In the genomic region with DNA sequence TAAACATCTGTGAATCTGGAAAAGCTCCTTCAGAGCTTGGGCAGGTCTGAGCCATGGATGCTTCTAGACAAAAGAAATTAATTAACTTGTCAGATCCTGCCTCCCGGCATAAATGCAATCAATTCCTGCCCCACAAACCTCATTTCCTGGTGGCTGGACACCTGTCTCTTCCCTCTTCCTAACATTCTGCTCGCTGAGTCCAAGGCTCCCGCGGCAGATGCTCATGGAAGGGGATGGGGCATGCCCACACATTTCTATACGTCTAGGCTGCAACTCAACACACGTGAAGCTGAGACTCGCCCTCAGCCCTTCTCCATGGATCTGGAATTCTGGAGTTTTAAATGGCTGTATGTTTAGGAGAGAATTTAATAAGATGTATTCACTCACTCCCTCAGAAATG, we compare ENCODE assay signal across 32 mouse cellular contexts. TPM values are rescaled to one million over a fixed set of nuclear protein-coding genes. Genes with fewer than 3 reads are reported as not detected.
DNase-seq lines count a peak whose midpoint lies in the region; ATAC-seq and TF ChIP-seq lines count a peak whose summit lies in the region.
"Had no signal": no experiment of that assay in that cellular context is flagged by ENCODE, and none has a peak within 500 bp of the region (broad histone marks: within the 10 kb centered on the region; RNA-seq: fewer than 3 reads in every experiment).

No protein-coding gene starts in this region.

- H3K27ac ChIP-seq in hindbrain, embryonic 14.5 days, result no peak overlapping the region
- H3K27ac ChIP-seq in hindbrain, embryonic 12.5 days, result no peak overlapping the region
- no peak overlapping the region for H3K27ac ChIP-seq in midbrain, postnatal 0 days (ENCODE audit: low read depth, low read length)
- H3K27ac ChIP-seq in midbrain, embryonic 15.5 days, result no peak overlapping the region
- H3K27ac ChIP-seq in hindbrain, postnatal 0 days, result no peak overlapping the region
- H3K27ac ChIP-seq in left cerebral cortex, adult 2 months, result no peak overlapping the region
- H3K27ac ChIP-seq: embryonic facial prominence, embryonic 13.5 days; forebrain, embryonic 12.5 days; forebrain, embryonic 15.5 days; heart, adult 2 months; heart, embryonic 10.5 days; heart, embryonic 13.5 days; intestine, embryonic 15.5 days had no signal

- no peak for TF ChIP-seq CTCF in midbrain, postnatal 0 days (IDR thresholded peaks at IDR 0.05)
- TF ChIP-seq CTCF in brain, embryonic 14.5 days (IDR thresholded peaks at IDR 0.05; ENCODE audit: borderline replicate concordance, extremely low read depth, insufficient read depth, insufficient read length), result no peak
- no peak for TF ChIP-seq CTCF in hindbrain, postnatal 0 days (IDR thresholded peaks at IDR 0.05; ENCODE audit: low read depth)
- no peak for TF ChIP-seq CTCF in left cerebral cortex, adult 2 months (IDR thresholded peaks at IDR 0.05)

- no peak overlapping the region for H3K9ac ChIP-seq in hindbrain, embryonic 14.5 days
- H3K9ac ChIP-seq in hindbrain, embryonic 12.5 days, result no peak overlapping the region
- H3K9ac ChIP-seq in midbrain, postnatal 0 days (replicated peaks; ENCODE audit: low read length, poor library complexity, severe bottlenecking), result no peak overlapping the region
- H3K9ac ChIP-seq in midbrain, embryonic 15.5 days, result no peak overlapping the region
- H3K9ac ChIP-seq in hindbrain, postnatal 0 days (replicated peaks; ENCODE audit: low read length), result no peak overlapping the region
- H3K9ac ChIP-seq: embryonic facial prominence, embryonic 13.5 days; forebrain, embryonic 12.5 days; forebrain, embryonic 15.5 days; heart, embryonic 13.5 days; intestine, embryonic 15.5 days had no signal

- H3K9me3 ChIP-seq in hindbrain, embryonic 14.5 days (ENCODE audit: control insufficient read depth, low read length), result no peaks in the 10 kb centered on the region
- H3K9me3 ChIP-seq in hindbrain, embryonic 12.5 days (replicated peaks), result no peaks in the 10 kb centered on the region; the same call in 1 of the 2 replicates
- no peaks in the 10 kb centered on the region for H3K9me3 ChIP-seq in midbrain, postnatal 0 days (ENCODE audit: low read length)
- H3K9me3 ChIP-seq in midbrain, embryonic 15.5 days, result no peaks in the 10 kb centered on the region
- no peaks in the 10 kb centered on the region for H3K9me3 ChIP-seq in hindbrain, postnatal 0 days (ENCODE audit: low read length)
- H3K9me3 ChIP-seq: embryonic facial prominence, embryonic 10.5 days; embryonic facial prominence, embryonic 13.5 days; forebrain, embryonic 15.5 days; heart, embryonic 10.5 days; intestine, embryonic 15.5 days had no signal

- no peak overlapping the region for H3K4me2 ChIP-seq in hindbrain, embryonic 14.5 days (replicated peaks)
- no peak overlapping the region for H3K4me2 ChIP-seq in hindbrain, embryonic 12.5 days (replicated peaks)
- H3K4me2 ChIP-seq in midbrain, postnatal 0 days (ENCODE audit: low read depth, low read length, poor library complexity, severe bottlenecking), result no peak overlapping the region
- no peak overlapping the region for H3K4me2 ChIP-seq in midbrain, embryonic 15.5 days
- H3K4me2 ChIP-seq in hindbrain, postnatal 0 days (ENCODE audit: low read depth, low read length), result no peak overlapping the region
- H3K4me2 ChIP-seq: embryonic facial prominence, embryonic 13.5 days; forebrain, embryonic 12.5 days; forebrain, embryonic 15.5 days; heart, embryonic 13.5 days; intestine, embryonic 15.5 days had no signal

- 46% methylated on average over 7 of the region's 7 CpGs for WGBS in hindbrain, embryonic 14.5 days
- WGBS in hindbrain, embryonic 12.5 days, result 62% methylated on average over 7 of the region's 7 CpGs
- 65% methylated on average over 7 of the region's 7 CpGs for WGBS in midbrain, postnatal 0 days
- WGBS in midbrain, embryonic 15.5 days, result 52% methylated on average over 7 of the region's 7 CpGs
- 48% methylated on average over 7 of the region's 7 CpGs for WGBS in hindbrain, postnatal 0 days

- no peaks in the 10 kb centered on the region for H3K36me3 ChIP-seq in hindbrain, embryonic 14.5 days (replicated peaks; ENCODE audit: control insufficient read depth, insufficient read depth)
- no peaks in the 10 kb centered on the region for H3K36me3 ChIP-seq in hindbrain, embryonic 12.5 days
- H3K36me3 ChIP-seq in midbrain, postnatal 0 days (ENCODE audit: insufficient read depth, low read length), result no peaks in the 10 kb centered on the region
- no peaks in the 10 kb centered on the region for H3K36me3 ChIP-seq in midbrain, embryonic 15.5 days (replicated peaks)
- H3K36me3 ChIP-seq in hindbrain, postnatal 0 days (ENCODE audit: insufficient read depth, low read length), result no peaks in the 10 kb centered on the region
- H3K36me3 ChIP-seq: embryonic facial prominence, embryonic 10.5 days; embryonic facial prominence, embryonic 13.5 days; forebrain, embryonic 12.5 days; forebrain, embryonic 15.5 days; heart, embryonic 10.5 days; heart, embryonic 13.5 days; intestine, embryonic 15.5 days had no signal

- DNase-seq in hindbrain, embryonic 14.5 days (ENCODE audit: low spot score), result no peak
- DNase-seq in midbrain, postnatal 0 days (ENCODE audit: low spot score), result peak; percentile 33
- peak; percentile 12 for DNase-seq in brain, embryonic 14.5 days (ENCODE audit: low read depth)
- DNase-seq in hindbrain, postnatal 0 days (ENCODE audit: low spot score), result peak; percentile 48
- no peak for DNase-seq in left cerebral cortex, adult 2 months (ENCODE audit: extremely low spot score in 1 of 2, low spot score in 2 of 2)
- no peak for DNase-seq in thymus, postnatal 25 days
- DNase-seq: adrenal gland, adult 2 months; adrenal gland, postnatal 14 days; cerebellum, adult 18-20 months; cerebellum, adult 9-10 months; cerebellum, postnatal 14 days; gastrocnemius, postnatal 10 days; gastrocnemius, postnatal 36 days; heart, adult 2 months; heart, postnatal 14 days; heart, postnatal 4 days had no signal

- no peak for TF ChIP-seq POLR2A in brain, embryonic 14.5 days (IDR thresholded peaks at IDR 0.05; ENCODE audit: borderline replicate concordance, extremely low read depth, insufficient read depth, insufficient read length, poor library complexity, severe bottlenecking)

- H3K27me3 ChIP-seq in hindbrain, embryonic 14.5 days (ENCODE audit: control insufficient read depth, insufficient read depth, low read length), result no peaks in the 10 kb centered on the region
- no peaks in the 10 kb centered on the region for H3K27me3 ChIP-seq in hindbrain, embryonic 12.5 days
- no peaks in the 10 kb centered on the region for H3K27me3 ChIP-seq in midbrain, postnatal 0 days (ENCODE audit: insufficient read depth, low read length)
- no peaks in the 10 kb centered on the region for H3K27me3 ChIP-seq in midbrain, embryonic 15.5 days (replicated peaks)
- no peaks in the 10 kb centered on the region for H3K27me3 ChIP-seq in hindbrain, postnatal 0 days (ENCODE audit: insufficient read depth, low read length)
- H3K27me3 ChIP-seq: embryonic facial prominence, embryonic 13.5 days; forebrain, embryonic 12.5 days; forebrain, embryonic 15.5 days; heart, embryonic 13.5 days; intestine, embryonic 15.5 days had no signal

- H3K4me1 ChIP-seq in hindbrain, embryonic 14.5 days (replicated peaks; ENCODE audit: control insufficient read depth, insufficient read depth, low read length), result no peaks in the 10 kb centered on the region
- no peaks in the 10 kb centered on the region for H3K4me1 ChIP-seq in hindbrain, embryonic 12.5 days
- no peaks in the 10 kb centered on the region for H3K4me1 ChIP-seq in midbrain, postnatal 0 days (ENCODE audit: insufficient read depth, low read length)
- H3K4me1 ChIP-seq in midbrain, embryonic 15.5 days, result no peaks in the 10 kb centered on the region
- H3K4me1 ChIP-seq in hindbrain, postnatal 0 days (ENCODE audit: insufficient read depth, low read length), result no peaks in the 10 kb centered on the region
- H3K4me1 ChIP-seq: embryonic facial prominence, embryonic 13.5 days; heart, embryonic 13.5 days; intestine, embryonic 15.5 days had no signal

- intact Hi-C loops in left cerebral cortex, adult 2 months (cut with DNase I), result no loop called here

- H3K4me3 ChIP-seq in hindbrain, embryonic 14.5 days (replicated peaks; ENCODE audit: low read length), result no peak overlapping the region
- no peak overlapping the region for H3K4me3 ChIP-seq in hindbrain, embryonic 12.5 days
- H3K4me3 ChIP-seq in midbrain, postnatal 0 days (ENCODE audit: low read depth, low read length), result no peak overlapping the region
- no peak overlapping the region for H3K4me3 ChIP-seq in midbrain, embryonic 15.5 days
- H3K4me3 ChIP-seq in hindbrain, postnatal 0 days (ENCODE audit: low read length), result no peak overlapping the region
- no peak overlapping the region for H3K4me3 ChIP-seq in left cerebral cortex, adult 2 months
- H3K4me3 ChIP-seq: embryonic facial prominence, embryonic 10.5 days; embryonic facial prominence, embryonic 13.5 days; erythroblast, embryonic 14.5 days; forebrain, embryonic 12.5 days; forebrain, embryonic 15.5 days; heart, adult 2 months; heart, embryonic 10.5 days; heart, embryonic 13.5 days; intestine, embryonic 15.5 days had no signal

- peak; percentile 14; the same call in 1 of the 2 replicates for ATAC-seq in hindbrain, embryonic 14.5 days (ENCODE audit: low FRiP score)
- ATAC-seq in hindbrain, embryonic 12.5 days (ENCODE audit: low FRiP score), result no peak
- ATAC-seq in midbrain, postnatal 0 days (ENCODE audit: low FRiP score), result no peak
- ATAC-seq in midbrain, embryonic 15.5 days (replicated peaks), result no peak
- ATAC-seq in hindbrain, postnatal 0 days, result no peak
- ATAC-seq: CD4-positive, CD25-positive, alpha-beta regulatory T cell, adult 4 months; forebrain, embryonic 15.5 days; intestine, embryonic 15.5 days had no signal

RNA-seq across cellular contexts. Expression of a gene that starts 26.8 kb away (rescaled TPM):
- 17.5 and 27.3 TPM in 2 replicates for polyA plus RNA-seq in hindbrain, embryonic 14.5 days (2014; fragmentation: Nextera tagmentation; extraction: Ambion mirVana)
- 0.77 and 1.1 TPM in 2 replicates for polyA plus RNA-seq in hindbrain, embryonic 12.5 days (2016; fragmentation: Nextera tagmentation; extraction: Ambion mirVana)
- total RNA-seq in midbrain, postnatal 0 days (2014; rRNA removed), result 43.4 and 48.0 TPM in 2 replicates
- polyA plus RNA-seq in midbrain, postnatal 0 days (2015; fragmentation: Nextera tagmentation; extraction: Ambion mirVana), result 33.9 and 34.2 TPM in 2 replicates
- polyA plus RNA-seq in midbrain, embryonic 15.5 days (2015; fragmentation: Nextera tagmentation; extraction: Ambion mirVana), result 26.7 and 27.3 TPM in 2 replicates
- polyA plus RNA-seq in brain, embryonic 14.5 days (2012; rRNA removed), result 17.9 and 19.2 TPM in 2 replicates
- 37.2 and 38.6 TPM in 2 replicates for total RNA-seq in hindbrain, postnatal 0 days (2014; rRNA removed)
- polyA plus RNA-seq in hindbrain, postnatal 0 days (2015; fragmentation: Nextera tagmentation; extraction: Ambion mirVana), result 14.6 and 18.9 TPM in 2 replicates
- total RNA-seq in left cerebral cortex, adult 2 months (2021), result 10 to 100 TPM; 26.7 to 27.7 TPM
- total RNA-seq: adrenal gland, adult 2 months; gastrocnemius, postnatal 36 days; granulocyte monocyte progenitor cell, adult 5-6 weeks; heart, adult 2 months; heart, postnatal 14 days; heart, postnatal 4 days; MEL had no signal
- polyA plus RNA-seq: adrenal gland, adult 2 months; C2C12; CD4-positive, CD25-positive, alpha-beta regulatory T cell, adult 4 months; erythroblast, embryonic 14.5 days; heart, embryonic 13.5 days; heart, embryonic 16.5 days; intestine, embryonic 15.5 days had no signal

RNA-seq across cellular contexts. Expression of a gene that starts 55.9 kb away (rescaled TPM):
- not detected in 2 replicates for polyA plus RNA-seq in hindbrain, embryonic 14.5 days (2014; fragmentation: Nextera tagmentation; extraction: Ambion mirVana)
- polyA plus RNA-seq in hindbrain, embryonic 12.5 days (2016; fragmentation: Nextera tagmentation; extraction: Ambion mirVana), result not detected in 2 replicates
- total RNA-seq in midbrain, postnatal 0 days (2014; rRNA removed), result not detected in 2 replicates
- not detected in 2 replicates for polyA plus RNA-seq in midbrain, postnatal 0 days (2015; fragmentation: Nextera tagmentation; extraction: Ambion mirVana)
- not detected in 2 replicates for polyA plus RNA-seq in midbrain, embryonic 15.5 days (2015; fragmentation: Nextera tagmentation; extraction: Ambion mirVana)
- not detected in 2 replicates for polyA plus RNA-seq in brain, embryonic 14.5 days (2012; rRNA removed)
- total RNA-seq in hindbrain, postnatal 0 days (2014; rRNA removed), result not detected in 2 replicates
- polyA plus RNA-seq in hindbrain, postnatal 0 days (2015; fragmentation: Nextera tagmentation; extraction: Ambion mirVana), result not detected in 2 replicates
- not detected for total RNA-seq in left cerebral cortex, adult 2 months (2021)
- total RNA-seq: adrenal gland, adult 2 months; adrenal gland, postnatal 14 days; adrenal gland, postnatal 4 days; gastrocnemius, postnatal 10 days; gastrocnemius, postnatal 36 days; granulocyte monocyte progenitor cell, adult 5-6 weeks; heart, adult 2 months; heart, postnatal 14 days; heart, postnatal 4 days; MEL had no signal
- polyA plus RNA-seq: adrenal gland, adult 2 months; C2C12; CD4-positive, CD25-positive, alpha-beta regulatory T cell, adult 4 months; embryonic facial prominence, embryonic 10.5 days; embryonic facial prominence, embryonic 13.5 days; erythroblast, embryonic 14.5 days; forebrain, embryonic 12.5 days; forebrain, embryonic 15.5 days; heart, adult 2 months; heart, embryonic 10.5 days; heart, embryonic 13.5 days; heart, embryonic 16.5 days; intestine, embryonic 15.5 days had no signal

Comparison
In these comparisons a context has a peak if more than half of its experiments do, and no peak if none do; other contexts are left out.
1. DNase-seq: peak in midbrain, postnatal 0 days (single experiment), brain, embryonic 14.5 days (single experiment) and hindbrain, postnatal 0 days (single experiment); none in hindbrain, embryonic 14.5 days (single experiment), left cerebral cortex, adult 2 months (0 of 2) and thymus, postnatal 25 days (single experiment).